Mouse (Mus musculus) forebrain, embryonic 13.5 days (tissue): ENCODE results near the gene Prdx4. TPM values are rescaled to one million over a fixed set of nuclear protein-coding genes. Genes with fewer than 3 reads are reported as not detected.

Experiments
- polyA plus RNA-seq: library from polyadenylated mRNA; unstranded; fragments of >200 nt; fragmentation: Nextera tagmentation; extraction: Ambion mirVana; gene quantifications from 2 replicates; pipeline ENCODE4 v1.2.1, GENCODE M21; 2015

The Prdx4 gene
- polyA plus RNA-seq, 1 experiment from 2014 or later: 155 TPM

Other genes with a start within 250 kb of the Prdx4 start
- not detected in 2 replicates for gene Magea2, start 247.1 kb downstream of the Prdx4 start, polyA plus RNA-seq
- gene Cldn34b2, start 212.3 kb downstream of the Prdx4 start, polyA plus RNA-seq: not detected in 2 replicates
- 57.8 and 64.3 TPM in 2 replicates for gene Sat1, start 124.3 kb downstream of the Prdx4 start, polyA plus RNA-seq
- gene Acot9, start 78.3 kb downstream of the Prdx4 start, polyA plus RNA-seq: 21.2 and 22.1 TPM in 2 replicates